Mouse (Mus musculus): ENCODE measurements around the gene Prss8. TPM values are rescaled to one million over a fixed set of nuclear protein-coding genes. Genes with fewer than 3 reads are reported as not detected.
"Not testable (repeated sequence)": the region's sequence is repeated elsewhere in the genome, so short reads cannot be mapped to it uniquely, and the experiment has no call there.

Gene Prss8
- polyA plus RNA-seq, 1 experiment from 2014 or later: 13.9 TPM

- WGBS (ENCODE audit: insufficient replicate concordance): 19% methylated on average over 23 of the region's 23 CpGs
- Histone ChIP-seq H3K27ac (replicated peaks) (no peak overlapping the region), H3K4me1 (replicated peaks) (no peaks in the 10 kb centered on the region; the same call in 1 of the 2 replicates), H3K27me3 (peaks cover 40% of the 10 kb centered on the region), H3K9me3 (replicated peaks) (no peaks in the 10 kb centered on the region), H3K4me2 (no peak overlapping the region), H3K4me3 (replicated peaks) (no peak overlapping the region), H3K36me3 (replicated peaks) (no peaks in the 10 kb centered on the region), H3K9ac (no peak overlapping the region)
- no peak for ATAC-seq (ENCODE audit: insufficient read depth)
Measured at GRCm38 (mm10) chr7:127944614-127945013, 14.7 kb upstream of the Prss8 start.

- not testable (repeated sequence) for H3K4me2 ChIP-seq; H3K36me3 ChIP-seq (replicated peaks); ATAC-seq (ENCODE audit: insufficient read depth); H3K4me3 ChIP-seq (replicated peaks); H3K4me1 ChIP-seq (replicated peaks); H3K27ac ChIP-seq (replicated peaks); H3K9ac ChIP-seq; H3K9me3 ChIP-seq (replicated peaks)
- WGBS (ENCODE audit: insufficient replicate concordance): 40% methylated on average over 2 of the region's 2 CpGs
- peaks cover 40% of the 10 kb centered on the region for H3K27me3 ChIP-seq
Measured at GRCm38 (mm10) chr7:127942097-127942496, 12.2 kb upstream of the Prss8 start.

GRCm38 (mm10) chr7:127936216-127936884 lies 6.4 kb upstream of the Prss8 start:
- WGBS (ENCODE audit: insufficient replicate concordance): 54% methylated on average over 18 of the region's 18 CpGs
- no peak overlapping the region for H3K27ac ChIP-seq (replicated peaks)
- H3K36me3 ChIP-seq (replicated peaks): no peaks in the 10 kb centered on the region
- no peak for ATAC-seq (ENCODE audit: insufficient read depth)
- H3K9me3 ChIP-seq (replicated peaks): no peaks in the 10 kb centered on the region
- peak overlapping the region; percentile 81 for H3K9ac ChIP-seq
- peaks cover 39% of the 10 kb centered on the region for H3K4me1 ChIP-seq (replicated peaks)
- no peaks in the 10 kb centered on the region for H3K27me3 ChIP-seq
- peak overlapping the region; percentile 72 for H3K4me3 ChIP-seq (replicated peaks)
- H3K4me2 ChIP-seq: peak overlapping the region; percentile 100

GRCm38 (mm10) chr7:127935748-127936159 lies 5.8 kb upstream of the Prss8 start:
- ATAC-seq (ENCODE audit: insufficient read depth): peak; percentile 47
- peak overlapping the region; percentile 53; the same call in 1 of the 2 replicates for H3K27ac ChIP-seq (replicated peaks)

GRCm38 (mm10) chr7:127935028-127935722 lies 5.3 kb upstream of the Prss8 start:
- peak overlapping the region; percentile 81 for H3K9ac ChIP-seq
- peak overlapping the region; percentile 100 for H3K4me2 ChIP-seq
- H3K27me3 ChIP-seq: 0 out of 2 replicates have a peak, but pooled peaks cover 2% of the 10 kb centered on the region
- ATAC-seq (ENCODE audit: insufficient read depth): peak; percentile 89
- peaks cover 48% of the 10 kb centered on the region for H3K4me1 ChIP-seq (replicated peaks)
- no peaks in the 10 kb centered on the region for H3K9me3 ChIP-seq (replicated peaks)
- H3K4me3 ChIP-seq (replicated peaks): peak overlapping the region; percentile 72
- 6% methylated on average over 32 of the region's 32 CpGs for WGBS (ENCODE audit: insufficient replicate concordance)
- H3K27ac ChIP-seq (replicated peaks): peak overlapping the region; percentile 53; the same call in 1 of the 2 replicates
- no peaks in the 10 kb centered on the region for H3K36me3 ChIP-seq (replicated peaks)

More at GRCm38 (mm10) chr7:127935748-127936159, 5.8 kb upstream of the Prss8 start:
- Histone ChIP-seq H3K36me3 (replicated peaks) (no peaks in the 10 kb centered on the region), H3K4me3 (replicated peaks) (peak overlapping the region; percentile 72), H3K4me2 (peak overlapping the region; percentile 100), H3K9ac (peak overlapping the region; percentile 81), H3K9me3 (replicated peaks) (no peaks in the 10 kb centered on the region), H3K27me3 (no peaks in the 10 kb centered on the region), H3K4me1 (replicated peaks) (peaks cover 43% of the 10 kb centered on the region)
- under 1% methylated on average over 38 of the region's 38 CpGs for WGBS (ENCODE audit: insufficient replicate concordance)

- H3K36me3 ChIP-seq (replicated peaks): no peaks in the 10 kb centered on the region
- ATAC-seq (ENCODE audit: insufficient read depth): no peak
- H3K4me3 ChIP-seq (replicated peaks): no peak overlapping the region
- peaks cover 6% of the 10 kb centered on the region; the same call in 1 of the 2 replicates for H3K27me3 ChIP-seq
- no peak overlapping the region for H3K27ac ChIP-seq (replicated peaks)
- no peak overlapping the region for H3K4me2 ChIP-seq
- no peaks in the 10 kb centered on the region for H3K9me3 ChIP-seq (replicated peaks)
- 72% methylated on average over 5 of the region's 5 CpGs for WGBS (ENCODE audit: insufficient replicate concordance)
- peaks cover 59% of the 10 kb centered on the region for H3K4me1 ChIP-seq (replicated peaks)
- H3K9ac ChIP-seq: no peak overlapping the region
Measured at GRCm38 (mm10) chr7:127934075-127934474, 4.2 kb upstream of the Prss8 start.

GRCm38 (mm10) chr7:127932273-127933031 lies 2.5 kb upstream of the Prss8 start:
- no peak for ATAC-seq (ENCODE audit: insufficient read depth)
- peaks cover 9% of the 10 kb centered on the region; the same call in 1 of the 2 replicates for H3K27me3 ChIP-seq
- H3K9ac ChIP-seq: no peak overlapping the region
- H3K36me3 ChIP-seq (replicated peaks): 0 out of 2 replicates have a peak, but pooled peaks cover 4% of the 10 kb centered on the region
- peak overlapping the region; percentile 64 for H3K27ac ChIP-seq (replicated peaks)
- peaks cover 66% of the 10 kb centered on the region for H3K4me1 ChIP-seq (replicated peaks)
- 50% methylated on average over 13 of the region's 13 CpGs for WGBS (ENCODE audit: insufficient replicate concordance)
- no peak overlapping the region for H3K4me3 ChIP-seq (replicated peaks)
- H3K9me3 ChIP-seq (replicated peaks): no peaks in the 10 kb centered on the region
- H3K4me2 ChIP-seq: peak overlapping the region; percentile 8

- ATAC-seq (ENCODE audit: insufficient read depth): no peak
- peaks cover 68% of the 10 kb centered on the region for H3K4me1 ChIP-seq (replicated peaks)
- peak overlapping the region; percentile 3; the same call in 1 of the 2 replicates for H3K4me3 ChIP-seq (replicated peaks)
- peak overlapping the region; percentile 64 for H3K27ac ChIP-seq (replicated peaks)
- no peak overlapping the region for H3K9ac ChIP-seq
- no peaks in the 10 kb centered on the region for H3K9me3 ChIP-seq (replicated peaks)
- H3K27me3 ChIP-seq: peaks cover 9% of the 10 kb centered on the region; the same call in 1 of the 2 replicates
- H3K4me2 ChIP-seq: peak overlapping the region; percentile 37
- H3K36me3 ChIP-seq (replicated peaks): peaks cover 11% of the 10 kb centered on the region
- WGBS (ENCODE audit: insufficient replicate concordance): 55% methylated on average over 13 of the region's 13 CpGs
Measured at GRCm38 (mm10) chr7:127931351-127932135, 1.6 kb upstream of the Prss8 start.

- Histone ChIP-seq H3K27me3 (peaks cover 9% of the 10 kb centered on the region; the same call in 1 of the 2 replicates), H3K4me1 (replicated peaks) (peaks cover 60% of the 10 kb centered on the region), H3K9ac (no peak overlapping the region), H3K4me2 (no peak overlapping the region), H3K9me3 (replicated peaks) (no peaks in the 10 kb centered on the region), H3K27ac (replicated peaks) (no peak overlapping the region), H3K4me3 (replicated peaks) (no peak overlapping the region), H3K36me3 (replicated peaks) (peaks cover 17% of the 10 kb centered on the region)
- ATAC-seq (ENCODE audit: insufficient read depth): no peak
- WGBS (ENCODE audit: insufficient replicate concordance): 67% methylated on average over 5 of the region's 5 CpGs
Measured at GRCm38 (mm10) chr7:127930636-127931035, 732 bp upstream of the Prss8 start.

- WGBS (ENCODE audit: insufficient replicate concordance): 60% methylated on average over 5 of the region's 5 CpGs
- Histone ChIP-seq H3K4me3 (replicated peaks) (peak overlapping the region; percentile 49), H3K9ac (no peak overlapping the region), H3K4me2 (peak overlapping the region; percentile 50), H3K4me1 (replicated peaks) (peaks cover 43% of the 10 kb centered on the region), H3K27me3 (peaks cover 9% of the 10 kb centered on the region; the same call in 1 of the 2 replicates), H3K9me3 (replicated peaks) (no peaks in the 10 kb centered on the region), H3K36me3 (replicated peaks) (peaks cover 31% of the 10 kb centered on the region), H3K27ac (replicated peaks) (no peak overlapping the region)
- ATAC-seq (ENCODE audit: insufficient read depth): no peak
Measured at GRCm38 (mm10) chr7:127928596-127928995, 1.3 kb downstream of the Prss8 start.

Measured in liver, embryonic 15.5 days (tissue).